Mouse (Mus musculus) adipocyte (in vitro differentiated cells): ENCODE measurements around the gene Ethe1.

Source experiments
- DNase-seq: peaks from one replicate; pipeline ENCODE4 v3.0.0-alpha.2; 2016; ENCODE audit warnings: low spot score

The Ethe1 gene

GRCm38 (mm10) chr7:24587330-24588105 is at the start of gene Ethe1, which contains the start of gene Zfp575:
Gene Ethe1, plus strand, starts transcription at chr7:24587543.
Gene Zfp575, minus strand, starts transcription at chr7:24587641.
- no peak for DNase-seq

- no peak for DNase-seq
These were observed 49.8 kb upstream of the Ethe1 start for GRCm38 (mm10) chr7:24537591-24537990.

- no peak for DNase-seq
These were observed 49.2 kb upstream of the Ethe1 start for GRCm38 (mm10) chr7:24538154-24538553.

GRCm38 (mm10) chr7:24538701-24539100 is 48.6 kb upstream of the Ethe1 start:
- DNase-seq = no peak

GRCm38 (mm10) chr7:24539686-24540085 is 47.7 kb upstream of the Ethe1 start:
- no peak for DNase-seq

- DNase-seq = no peak
These were observed 42.8 kb upstream of the Ethe1 start for GRCm38 (mm10) chr7:24544506-24544905.

GRCm38 (mm10) chr7:24546068-24546614 is 41.2 kb upstream of the Ethe1 start, which contains the start of the genes Pinlyp and Xrcc1:
Gene Pinlyp, minus strand, starts transcription at chr7:24546118.
Gene Xrcc1, plus strand, starts transcription at chr7:24546289.
- DNase-seq = no peak

GRCm38 (mm10) chr7:24546634-24547389 is 40.5 kb upstream of the Ethe1 start:
- DNase-seq = peak; percentile 98

- DNase-seq = no peak
These were observed 39.8 kb upstream of the Ethe1 start for GRCm38 (mm10) chr7:24547534-24548036.

- no peak for DNase-seq
These were observed 35.2 kb upstream of the Ethe1 start for GRCm38 (mm10) chr7:24551985-24552759.

GRCm38 (mm10) chr7:24555786-24556185 is 31.6 kb upstream of the Ethe1 start:
- DNase-seq = no peak

GRCm38 (mm10) chr7:24561450-24561849 is 25.9 kb upstream of the Ethe1 start:
- DNase-seq = no peak

GRCm38 (mm10) chr7:24563191-24563836 is 24.0 kb upstream of the Ethe1 start:
- DNase-seq = no peak

- DNase-seq = no peak
These were observed 23.5 kb upstream of the Ethe1 start for GRCm38 (mm10) chr7:24563837-24564206.

- peak; percentile 51 for DNase-seq
These were observed 22.6 kb upstream of the Ethe1 start for GRCm38 (mm10) chr7:24564607-24565265.

GRCm38 (mm10) chr7:24565627-24566026 is 21.7 kb upstream of the Ethe1 start:
- no peak for DNase-seq

- no peak for DNase-seq
These were observed 21.1 kb upstream of the Ethe1 start for GRCm38 (mm10) chr7:24566206-24566605.

- DNase-seq = no peak
These were observed 18.8 kb upstream of the Ethe1 start for GRCm38 (mm10) chr7:24568512-24568911.

GRCm38 (mm10) chr7:24571071-24571470 is 16.3 kb upstream of the Ethe1 start:
- DNase-seq = no peak

GRCm38 (mm10) chr7:24572455-24572854 is 14.9 kb upstream of the Ethe1 start:
- DNase-seq = no peak
